Mouse (Mus musculus) limb, embryonic 14.5 days (tissue): Measurements from ENCODE around the gene Gemin8. TPM values are rescaled to one million over a fixed set of nuclear protein-coding genes. Genes with fewer than 3 reads are reported as not detected.

Experiments used
- ATAC-seq: fragments of 200-750 bp; cut with Nextera tagmentation; 2 replicates; pipeline ENCODE4 v1.8.0; 2017; ENCODE audit warnings: low read depth, moderate number of reproducible peaks, moderate TSS enrichment; ENCODE audit not compliant: low FRiP score
- DNase-seq: peaks from one replicate; pipeline ENCODE4 v3.0.0-alpha.2; 2015; ENCODE audit warnings: low spot score
- H3K27ac ChIP-seq: fragments of 300-500 bp; sonication (generic); replicated peaks from 2 replicates; pipeline ENCODE4 v1.5.1; 2014; ENCODE audit warnings: low read depth, mild to moderate bottlenecking, low read length, moderate library complexity, mixed read lengths
- H3K27me3 ChIP-seq: fragments of 300-500 bp; sonication (generic); 2 replicates; pipeline ENCODE4 v1.6.1; 2014; ENCODE audit warnings: low read length, mixed read lengths; ENCODE audit not compliant: control insufficient read depth, insufficient read depth
- H3K36me3 ChIP-seq: fragments of 300-500 bp; sonication (generic); 2 replicates; pipeline ENCODE4 v1.6.1; 2014; ENCODE audit warnings: mild to moderate bottlenecking, low read length, moderate library complexity, mixed read lengths; ENCODE audit not compliant: control insufficient read depth, insufficient read depth
- H3K4me1 ChIP-seq: fragments of 300-500 bp; sonication (generic); 2 replicates; pipeline ENCODE4 v1.6.1; 2014; ENCODE audit warnings: antibody characterized with exemption, low read length, mixed read lengths; ENCODE audit not compliant: control insufficient read depth, insufficient read depth
- H3K4me2 ChIP-seq: fragments of 300-500 bp; sonication (generic); replicated peaks from 2 replicates; pipeline ENCODE4 v1.6.1; 2014; ENCODE audit warnings: low read depth, mild to moderate bottlenecking, low read length, moderate library complexity; ENCODE audit not compliant: severe bottlenecking
- H3K4me3 ChIP-seq: fragments of 300-500 bp; sonication (generic); replicated peaks from 2 replicates; pipeline ENCODE4 v1.5.1; 2014; ENCODE audit warnings: low read length
- H3K9ac ChIP-seq: fragments of 300-500 bp; sonication (generic); 2 replicates; pipeline ENCODE4 v1.6.1; 2014; ENCODE audit warnings: mild to moderate bottlenecking, low read depth, low read length, moderate library complexity; ENCODE audit not compliant: severe bottlenecking
- H3K9me3 ChIP-seq: fragments of 300-500 bp; sonication (generic); 2 replicates; pipeline ENCODE4 v1.6.1; 2016; ENCODE audit warnings: low read length; ENCODE audit not compliant: control insufficient read depth
- POLR2A ChIP-seq: fragments of 200-500 bp; IDR thresholded peaks from 2 replicates; pipeline ENCODE4 v1.8.0; 2012; ENCODE audit warnings: inconsistent platforms, mild to moderate bottlenecking, moderate library complexity, borderline replicate concordance; ENCODE audit not compliant: insufficient read depth, insufficient read length; ENCODE audit errors: extremely low read depth
- WGBS: fragments of 180-500 bp; shearing (Covaris S2); extraction: QIAGEN DNeasy Blood & Tissue Kit; methylation state at CpG from one replicate; pipeline ENCODE4 v1.1.7; 2014; 5-methylcytosine and 5-hydroxymethylcytosine counted together
- polyA plus RNA-seq, 2 experiments: library from polyadenylated mRNA; depleted of rRNA in 1 of 2; stranded (reverse) in 1 of 2; unstranded in 1 of 2; fragments of >200 nt; fragmentation: Nextera tagmentation in 1 of 2; extraction: Ambion mirVana in 1 of 2; gene quantifications; 2 replicates each; pipeline versions ENCODE4 v1.2.1 to v1.2.3; 2012 to 2014

Gene Gemin8
- polyA plus RNA-seq, 2 experiments = 12.8 to 19.8 TPM

DNA sequence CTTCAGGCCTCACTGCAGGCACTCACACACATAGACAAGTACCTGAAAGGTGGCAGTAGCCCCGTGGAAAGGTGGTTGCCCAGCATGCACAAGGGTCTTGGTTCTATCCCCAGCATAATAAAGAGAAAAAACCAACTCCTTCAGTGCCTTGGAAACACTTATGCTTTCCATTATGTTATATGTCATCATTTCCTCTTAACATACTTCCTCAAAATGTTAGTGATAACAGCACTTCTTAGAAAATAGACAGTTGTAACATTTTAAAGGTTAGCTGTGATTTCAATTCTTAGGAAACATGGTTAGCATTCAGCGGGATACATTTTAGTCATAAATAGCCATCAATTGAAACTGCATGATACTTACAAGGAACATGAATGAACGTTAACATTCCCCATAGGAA is 12.8 kb downstream of the Gemin8 start:
- H3K4me1 ChIP-seq = no peaks in the 10 kb centered on the region
- ATAC-seq = no peak
- no peak for DNase-seq
- no peak overlapping the region for H3K4me3 ChIP-seq
- no peak overlapping the region for H3K9ac ChIP-seq
- H3K36me3 ChIP-seq = peaks cover 3% of the 10 kb centered on the region; the same call in 1 of the 2 replicates
- TF ChIP-seq POLR2A = no peak
- 87% methylated on average over 3 of the region's 3 CpGs for WGBS
- H3K9me3 ChIP-seq = no peaks in the 10 kb centered on the region
- no peaks in the 10 kb centered on the region for H3K27me3 ChIP-seq
- no peak overlapping the region for H3K4me2 ChIP-seq
- no peak overlapping the region for H3K27ac ChIP-seq

GRCm38 (mm10) chrX:166185327-166185913 is 15.2 kb downstream of the Gemin8 start:
- Histone ChIP-seq H3K27me3 (no peaks in the 10 kb centered on the region), H3K9me3 (no peaks in the 10 kb centered on the region), H3K27ac (no peak overlapping the region), H3K9ac (no peak overlapping the region), H3K4me1 (no peaks in the 10 kb centered on the region), H3K36me3 (peaks cover 3% of the 10 kb centered on the region; the same call in 1 of the 2 replicates), H3K4me2 (no peak overlapping the region), H3K4me3 (no peak overlapping the region)
- WGBS = 83% methylated on average over 9 of the region's 9 CpGs
- TF ChIP-seq POLR2A = no peak
- DNase-seq (no peak), ATAC-seq (no peak)

- no peak for ATAC-seq
These were observed 17.5 kb downstream of the Gemin8 start for GRCm38 (mm10) chrX:166187803-166188202.

DNA sequence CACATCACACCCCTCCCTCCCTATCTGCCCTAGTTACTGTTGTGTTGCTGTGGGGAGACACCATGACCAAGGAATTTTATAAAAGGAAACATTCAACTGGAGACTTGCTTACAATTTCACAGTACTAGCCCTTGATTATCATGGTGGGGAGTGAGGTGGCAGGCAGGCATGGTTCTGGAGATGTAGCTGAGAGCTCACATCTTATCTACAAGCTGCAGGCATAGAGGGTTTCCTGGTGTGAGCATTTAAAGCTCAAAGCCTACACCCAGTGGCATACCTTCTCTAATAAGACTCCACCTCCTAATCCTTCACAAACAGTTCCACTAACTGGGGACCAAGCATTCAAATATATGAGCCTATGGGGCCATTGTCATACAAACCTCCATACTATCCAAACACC is 26.1 kb downstream of the Gemin8 start:
- Histone ChIP-seq H3K27me3 (no peaks in the 10 kb centered on the region), H3K4me2 (no peak overlapping the region), H3K4me3 (no peak overlapping the region), H3K4me1 (no peaks in the 10 kb centered on the region), H3K27ac (no peak overlapping the region), H3K9me3 (no peaks in the 10 kb centered on the region), H3K36me3 (no peaks in the 10 kb centered on the region), H3K9ac (no peak overlapping the region)
- no peak for DNase-seq
- no peak for ATAC-seq
- TF ChIP-seq POLR2A = no peak

More at GRCm38 (mm10) chrX:166187803-166188202, 17.5 kb downstream of the Gemin8 start:
- no peaks in the 10 kb centered on the region for H3K27me3 ChIP-seq
- WGBS = 85% methylated on average over 1 of the region's 1 CpGs
- no peaks in the 10 kb centered on the region for H3K4me1 ChIP-seq
- no peaks in the 10 kb centered on the region for H3K9me3 ChIP-seq
- no peaks in the 10 kb centered on the region for H3K36me3 ChIP-seq
- H3K9ac ChIP-seq = no peak overlapping the region
- H3K4me3 ChIP-seq = no peak overlapping the region
- TF ChIP-seq POLR2A = no peak
- no peak overlapping the region for H3K4me2 ChIP-seq
- no peak overlapping the region for H3K27ac ChIP-seq
- DNase-seq = no peak

- Histone ChIP-seq H3K27ac (no peak overlapping the region), H3K9me3 (no peaks in the 10 kb centered on the region), H3K27me3 (no peaks in the 10 kb centered on the region), H3K4me2 (no peak overlapping the region), H3K4me1 (no peaks in the 10 kb centered on the region), H3K9ac (no peak overlapping the region), H3K36me3 (no peaks in the 10 kb centered on the region), H3K4me3 (no peak overlapping the region)
- WGBS = 70% methylated on average over 2 of the region's 2 CpGs
- no peak for ATAC-seq
- DNase-seq = no peak
- no peak for TF ChIP-seq POLR2A
These were observed 28.0 kb downstream of the Gemin8 start for GRCm38 (mm10) chrX:166198266-166198665.

DNA sequence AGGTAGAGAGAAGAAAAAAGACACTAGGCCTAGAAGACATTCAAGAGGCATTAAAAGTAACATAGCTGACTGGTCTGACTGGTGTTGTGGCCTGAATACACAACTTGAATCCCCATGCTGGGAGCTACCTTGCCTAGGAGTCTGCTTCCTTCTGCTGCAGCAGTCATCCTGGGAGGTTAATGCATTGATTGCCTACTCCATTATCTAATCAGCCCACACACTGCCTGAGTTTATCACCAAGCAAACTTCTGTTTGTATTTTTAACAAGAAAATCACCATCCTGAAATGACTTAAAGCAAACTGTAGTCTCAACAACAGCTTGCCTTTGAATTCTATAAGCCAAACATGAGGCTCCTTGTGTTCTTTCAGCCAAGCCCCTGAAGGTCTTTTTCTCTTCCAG is 29.6 kb downstream of the Gemin8 start:
- no peak for ATAC-seq
- no peak for TF ChIP-seq POLR2A
- no peak for DNase-seq
- no peak overlapping the region for H3K4me3 ChIP-seq
- H3K9me3 ChIP-seq = no peaks in the 10 kb centered on the region
- no peak overlapping the region for H3K4me2 ChIP-seq
- H3K27ac ChIP-seq = no peak overlapping the region
- H3K4me1 ChIP-seq = no peaks in the 10 kb centered on the region
- H3K27me3 ChIP-seq = no peaks in the 10 kb centered on the region
- H3K36me3 ChIP-seq = no peaks in the 10 kb centered on the region
- H3K9ac ChIP-seq = no peak overlapping the region
